Mouse (Mus musculus): ENCODE data around the gene Slc9a9. TPM values are rescaled to one million over a fixed set of nuclear protein-coding genes. Genes with fewer than 3 reads are reported as not detected.

Gene Slc9a9
- polyA plus RNA-seq, 1 experiment from 2014 or later, result 5.1 TPM

DNA sequence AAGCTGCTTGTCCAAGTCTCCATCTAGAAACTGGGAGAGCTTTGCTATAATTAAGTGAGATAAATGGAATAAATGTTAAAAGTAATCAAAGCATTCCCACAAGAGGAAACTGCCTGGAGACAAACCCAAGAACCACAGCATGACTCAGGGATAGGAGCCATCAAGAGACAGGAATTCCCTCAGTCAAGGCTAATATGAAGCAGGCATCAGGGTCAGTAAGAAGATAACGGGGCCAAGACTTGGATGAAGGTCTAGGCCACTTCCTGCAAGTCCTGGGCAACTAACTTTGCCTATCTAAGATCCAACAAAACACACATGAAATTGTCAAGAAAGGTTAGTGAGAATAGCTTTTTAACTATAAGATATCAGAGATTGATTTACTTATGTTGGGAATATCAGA is 215.4 kb downstream of the Slc9a9 start:
- Histone ChIP-seq H3K9me3 (replicated peaks; ENCODE audit: control insufficient read depth, low read length) (no peaks in the 10 kb centered on the region), H3K4me3 (replicated peaks; ENCODE audit: low read length) (no peak overlapping the region), H3K27me3 (ENCODE audit: control insufficient read depth, insufficient read depth, low read length) (no peaks in the 10 kb centered on the region), H3K4me1 (ENCODE audit: control insufficient read depth, insufficient read depth, low read length) (no peaks in the 10 kb centered on the region), H3K36me3 (ENCODE audit: control insufficient read depth, insufficient read depth, low read length) (no peaks in the 10 kb centered on the region), H3K27ac (ENCODE audit: low read length) (no peak overlapping the region), H3K9ac (ENCODE audit: low read length) (no peak overlapping the region), H3K4me2 (ENCODE audit: low read depth, low read length) (no peak overlapping the region)
- 67% methylated on average over 1 of the region's 1 CpGs for WGBS
- no peak for ATAC-seq (ENCODE audit: insufficient read depth, low FRiP score)

DNA sequence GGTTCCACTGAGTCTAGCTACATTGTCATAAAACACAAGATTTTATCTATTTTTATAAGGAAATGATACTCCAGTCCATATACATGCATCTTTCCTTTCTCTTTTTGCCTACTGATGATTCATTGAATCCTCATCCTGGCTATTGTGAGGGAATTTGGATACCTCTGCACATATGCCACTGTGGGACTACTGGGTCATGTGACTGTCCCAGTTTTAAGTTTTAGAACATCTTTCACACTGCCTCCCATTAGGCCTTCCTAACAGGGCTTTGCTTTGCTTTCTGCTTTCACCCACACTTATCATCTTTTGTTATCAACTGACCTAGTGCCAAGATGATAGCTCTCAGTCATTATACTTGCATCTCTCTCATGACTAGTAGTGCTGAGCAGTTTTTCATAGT is 219.9 kb downstream of the Slc9a9 start:
- no peaks in the 10 kb centered on the region for H3K27me3 ChIP-seq (ENCODE audit: control insufficient read depth, insufficient read depth, low read length)
- no peaks in the 10 kb centered on the region for H3K4me1 ChIP-seq (ENCODE audit: control insufficient read depth, insufficient read depth, low read length)
- no peak overlapping the region for H3K27ac ChIP-seq (ENCODE audit: low read length)
- H3K9me3 ChIP-seq (replicated peaks; ENCODE audit: control insufficient read depth, low read length), result no peaks in the 10 kb centered on the region
- no peak overlapping the region for H3K4me2 ChIP-seq (ENCODE audit: low read depth, low read length)
- H3K36me3 ChIP-seq (ENCODE audit: control insufficient read depth, insufficient read depth, low read length), result no peaks in the 10 kb centered on the region
- no peak overlapping the region for H3K9ac ChIP-seq (ENCODE audit: low read length)
- H3K4me3 ChIP-seq (replicated peaks; ENCODE audit: low read length), result no peak overlapping the region
- ATAC-seq (ENCODE audit: insufficient read depth, low FRiP score), result no peak

DNA sequence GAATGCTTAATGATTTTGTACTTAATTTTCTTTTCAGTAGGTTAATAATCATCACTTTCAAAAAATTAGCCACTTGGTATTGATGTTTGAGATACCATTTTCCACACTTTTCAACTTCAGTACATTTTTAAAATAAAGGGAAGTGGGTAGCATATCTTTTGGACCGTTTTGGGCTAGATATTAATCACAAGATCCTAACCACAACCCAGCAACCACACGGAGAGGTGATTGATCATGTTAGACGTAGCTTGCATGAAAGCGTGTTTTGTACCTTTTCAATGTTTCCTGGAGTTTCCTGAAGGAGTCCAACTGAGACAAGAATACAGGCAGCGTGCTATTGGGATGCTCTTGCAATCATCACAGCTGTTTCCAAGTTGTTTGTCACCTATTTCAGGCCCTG is 226.2 kb downstream of the Slc9a9 start:
- Histone ChIP-seq H3K27ac (ENCODE audit: low read length) (no peak overlapping the region), H3K4me2 (ENCODE audit: low read depth, low read length) (no peak overlapping the region), H3K36me3 (ENCODE audit: control insufficient read depth, insufficient read depth, low read length) (no peaks in the 10 kb centered on the region), H3K27me3 (ENCODE audit: control insufficient read depth, insufficient read depth, low read length) (no peaks in the 10 kb centered on the region), H3K9ac (ENCODE audit: low read length) (no peak overlapping the region), H3K4me1 (ENCODE audit: control insufficient read depth, insufficient read depth, low read length) (no peaks in the 10 kb centered on the region), H3K4me3 (replicated peaks; ENCODE audit: low read length) (no peak overlapping the region), H3K9me3 (replicated peaks; ENCODE audit: control insufficient read depth, low read length) (no peaks in the 10 kb centered on the region)
- ATAC-seq (ENCODE audit: insufficient read depth, low FRiP score), result no peak
- 57% methylated on average over 5 of the region's 5 CpGs for WGBS

- ATAC-seq (ENCODE audit: insufficient read depth, low FRiP score), result no peak
- H3K27me3 ChIP-seq (ENCODE audit: control insufficient read depth, insufficient read depth, low read length), result no peaks in the 10 kb centered on the region
- H3K27ac ChIP-seq (ENCODE audit: low read length), result no peak overlapping the region
- no peak overlapping the region for H3K9ac ChIP-seq (ENCODE audit: low read length)
- no peak overlapping the region for H3K4me3 ChIP-seq (replicated peaks; ENCODE audit: low read length)
- no peak overlapping the region for H3K4me2 ChIP-seq (ENCODE audit: low read depth, low read length)
- H3K36me3 ChIP-seq (ENCODE audit: control insufficient read depth, insufficient read depth, low read length), result no peaks in the 10 kb centered on the region
- H3K4me1 ChIP-seq (ENCODE audit: control insufficient read depth, insufficient read depth, low read length), result no peaks in the 10 kb centered on the region
- no peaks in the 10 kb centered on the region for H3K9me3 ChIP-seq (replicated peaks; ENCODE audit: control insufficient read depth, low read length)
Measured at GRCm38 (mm10) chr9:94904180-94904579, 234.5 kb downstream of the Slc9a9 start.

DNA sequence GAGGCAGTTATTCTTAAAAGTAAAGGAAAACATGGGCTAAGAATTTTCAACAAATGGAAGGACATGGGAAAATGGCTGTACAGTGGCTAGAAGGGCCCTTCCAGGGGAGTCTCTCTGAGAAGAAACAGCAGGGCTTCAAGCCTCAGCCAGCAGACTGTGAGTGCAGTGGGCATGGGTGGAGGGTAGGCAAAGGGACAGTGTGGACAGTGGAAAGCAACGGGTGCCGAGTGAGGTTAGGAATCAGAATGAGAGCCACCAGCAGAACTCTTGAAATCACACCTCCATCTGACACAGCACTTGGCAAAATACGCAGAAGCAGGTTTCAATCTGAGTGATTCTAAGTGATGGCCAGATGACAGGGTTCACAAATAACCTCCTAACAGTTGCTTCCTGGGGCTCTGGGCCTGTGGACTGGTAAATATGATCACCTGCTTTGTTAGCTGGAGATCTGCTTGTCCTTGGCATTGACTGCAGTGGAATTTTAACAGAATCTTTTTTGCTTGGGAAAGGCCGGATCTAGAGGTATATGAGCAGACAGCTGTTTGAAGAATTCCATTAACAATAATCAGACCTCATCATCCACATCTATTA is 237.4 kb downstream of the Slc9a9 start:
- H3K27ac ChIP-seq (ENCODE audit: low read length), result no peak overlapping the region
- no peaks in the 10 kb centered on the region for H3K4me1 ChIP-seq (ENCODE audit: control insufficient read depth, insufficient read depth, low read length)
- no peaks in the 10 kb centered on the region for H3K27me3 ChIP-seq (ENCODE audit: control insufficient read depth, insufficient read depth, low read length)
- H3K4me3 ChIP-seq (replicated peaks; ENCODE audit: low read length), result no peak overlapping the region
- H3K36me3 ChIP-seq (ENCODE audit: control insufficient read depth, insufficient read depth, low read length), result no peaks in the 10 kb centered on the region
- WGBS, result 84% methylated on average over 4 of the region's 4 CpGs
- no peak overlapping the region for H3K9ac ChIP-seq (ENCODE audit: low read length)
- H3K4me2 ChIP-seq (ENCODE audit: low read depth, low read length), result no peak overlapping the region
- ATAC-seq (ENCODE audit: insufficient read depth, low FRiP score), result no peak
- H3K9me3 ChIP-seq (replicated peaks; ENCODE audit: control insufficient read depth, low read length), result no peaks in the 10 kb centered on the region

- H3K36me3 ChIP-seq (ENCODE audit: control insufficient read depth, insufficient read depth, low read length), result no peaks in the 10 kb centered on the region
- ATAC-seq (ENCODE audit: insufficient read depth, low FRiP score), result no peak
Measured at GRCm38 (mm10) chr9:94912071-94912470, 242.4 kb downstream of the Slc9a9 start.

GRCm38 (mm10) chr9:94922062-94922461 is 252.4 kb downstream of the Slc9a9 start:
- Histone ChIP-seq H3K4me3 (replicated peaks; ENCODE audit: low read length) (no peak overlapping the region), H3K9me3 (replicated peaks; ENCODE audit: control insufficient read depth, low read length) (no peaks in the 10 kb centered on the region), H3K4me2 (ENCODE audit: low read depth, low read length) (no peak overlapping the region), H3K36me3 (ENCODE audit: control insufficient read depth, insufficient read depth, low read length) (no peaks in the 10 kb centered on the region), H3K27me3 (ENCODE audit: control insufficient read depth, insufficient read depth, low read length) (no peaks in the 10 kb centered on the region), H3K4me1 (ENCODE audit: control insufficient read depth, insufficient read depth, low read length) (no peaks in the 10 kb centered on the region), H3K9ac (ENCODE audit: low read length) (no peak overlapping the region), H3K27ac (ENCODE audit: low read length) (no peak overlapping the region)
- WGBS, result 31% methylated on average over 5 of the region's 5 CpGs
- no peak for ATAC-seq (ENCODE audit: insufficient read depth, low FRiP score)

More at GRCm38 (mm10) chr9:94912071-94912470, 242.4 kb downstream of the Slc9a9 start:
- Histone ChIP-seq H3K4me2 (ENCODE audit: low read depth, low read length) (no peak overlapping the region), H3K4me1 (ENCODE audit: control insufficient read depth, insufficient read depth, low read length) (no peaks in the 10 kb centered on the region), H3K27me3 (ENCODE audit: control insufficient read depth, insufficient read depth, low read length) (no peaks in the 10 kb centered on the region), H3K9ac (ENCODE audit: low read length) (no peak overlapping the region), H3K9me3 (replicated peaks; ENCODE audit: control insufficient read depth, low read length) (no peaks in the 10 kb centered on the region), H3K27ac (ENCODE audit: low read length) (no peak overlapping the region), H3K4me3 (replicated peaks; ENCODE audit: low read length) (no peak overlapping the region)
- 86% methylated on average over 9 of the region's 9 CpGs for WGBS

DNA sequence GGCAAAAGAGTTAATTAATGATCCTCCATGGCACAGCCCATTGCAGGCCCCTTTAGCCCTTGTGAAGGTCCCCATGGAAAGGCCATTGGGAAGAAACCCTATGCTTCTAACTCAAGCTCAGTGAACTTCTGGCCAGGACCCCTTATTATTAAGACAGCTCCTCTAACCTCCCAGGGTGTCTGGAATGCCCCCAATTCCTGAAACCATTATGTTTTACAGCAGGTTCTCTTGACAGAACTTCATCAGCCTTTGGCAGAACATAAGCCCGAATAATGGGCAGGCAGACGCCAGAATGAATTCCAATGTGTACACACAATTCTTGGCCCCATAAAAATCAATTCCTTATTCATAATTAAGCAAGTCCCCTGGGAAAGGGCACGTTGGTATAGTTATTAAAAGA is 256.1 kb downstream of the Slc9a9 start:
- no peak overlapping the region for H3K4me3 ChIP-seq (replicated peaks; ENCODE audit: low read length)
- WGBS, result 60% methylated on average over 3 of the region's 3 CpGs

GRCm38 (mm10) chr9:94927101-94927500 is 257.4 kb downstream of the Slc9a9 start:
- no peaks in the 10 kb centered on the region for H3K27me3 ChIP-seq (ENCODE audit: control insufficient read depth, insufficient read depth, low read length)
- no peaks in the 10 kb centered on the region for H3K4me1 ChIP-seq (ENCODE audit: control insufficient read depth, insufficient read depth, low read length)
- H3K9me3 ChIP-seq (replicated peaks; ENCODE audit: control insufficient read depth, low read length), result no peaks in the 10 kb centered on the region
- ATAC-seq (ENCODE audit: insufficient read depth, low FRiP score), result no peak
- H3K27ac ChIP-seq (ENCODE audit: low read length), result no peak overlapping the region
- H3K4me2 ChIP-seq (ENCODE audit: low read depth, low read length), result no peak overlapping the region
- no peak overlapping the region for H3K4me3 ChIP-seq (replicated peaks; ENCODE audit: low read length)
- H3K9ac ChIP-seq (ENCODE audit: low read length), result no peak overlapping the region
- H3K36me3 ChIP-seq (ENCODE audit: control insufficient read depth, insufficient read depth, low read length), result no peaks in the 10 kb centered on the region

More for the DNA sequence above, 256.1 kb downstream of the Slc9a9 start:
- no peaks in the 10 kb centered on the region for H3K36me3 ChIP-seq (ENCODE audit: control insufficient read depth, insufficient read depth, low read length)
- H3K4me1 ChIP-seq (ENCODE audit: control insufficient read depth, insufficient read depth, low read length), result no peaks in the 10 kb centered on the region
- H3K27ac ChIP-seq (ENCODE audit: low read length), result no peak overlapping the region
- no peak overlapping the region for H3K9ac ChIP-seq (ENCODE audit: low read length)
- H3K9me3 ChIP-seq (replicated peaks; ENCODE audit: control insufficient read depth, low read length), result no peaks in the 10 kb centered on the region
- no peaks in the 10 kb centered on the region for H3K27me3 ChIP-seq (ENCODE audit: control insufficient read depth, insufficient read depth, low read length)
- no peak for ATAC-seq (ENCODE audit: insufficient read depth, low FRiP score)
- H3K4me2 ChIP-seq (ENCODE audit: low read depth, low read length), result no peak overlapping the region
